Mouse (Mus musculus) erythroblast, embryonic 14.5 days (primary cell): ENCODE measurements around the gene Sel1l2.

Experiments used
- GATA1 ChIP-seq: IDR thresholded peaks from 2 replicates; pipeline ENCODE4 v1.6.1; 2012; ENCODE audit warnings: low read length, inconsistent platforms, mixed read lengths
- TAL1 ChIP-seq: IDR thresholded peaks from 3 replicates; pipeline ENCODE4 v1.6.1; 2012; ENCODE audit warnings: low read length, inconsistent platforms, mixed read lengths

- TF ChIP-seq GATA1 = no peak
- no peak for TF ChIP-seq TAL1
Observed at GRCm38 (mm10) chr2:140297155-140297554, 92.4 kb downstream of the Sel1l2 start.
